Mouse (Mus musculus) cerebellum, adult 11-12 months (tissue): ENCODE measurements around the gene Alpk3.
A peak's percentile ranks its signal among the peaks of the same experiment; 100 is the strongest.

Experiments
- DNase-seq: peaks from one replicate; pipeline ENCODE4 v3.0.0; 2022

The Alpk3 gene

GRCm38 (mm10) chr7:81057471-81057870, at the start of gene Alpk3:
TSS of gene Alpk3 (plus strand) at chr7:81057600.
- no peak for DNase-seq

GRCm38 (mm10) chr7:81008285-81008684, 49.1 kb upstream of the Alpk3 start:
- no peak for DNase-seq

GRCm38 (mm10) chr7:81011576-81011975, 45.8 kb upstream of the Alpk3 start:
- DNase-seq: no peak

- DNase-seq: no peak
These were observed 37.1 kb upstream of the Alpk3 start for GRCm38 (mm10) chr7:81020307-81020706.

DNA sequence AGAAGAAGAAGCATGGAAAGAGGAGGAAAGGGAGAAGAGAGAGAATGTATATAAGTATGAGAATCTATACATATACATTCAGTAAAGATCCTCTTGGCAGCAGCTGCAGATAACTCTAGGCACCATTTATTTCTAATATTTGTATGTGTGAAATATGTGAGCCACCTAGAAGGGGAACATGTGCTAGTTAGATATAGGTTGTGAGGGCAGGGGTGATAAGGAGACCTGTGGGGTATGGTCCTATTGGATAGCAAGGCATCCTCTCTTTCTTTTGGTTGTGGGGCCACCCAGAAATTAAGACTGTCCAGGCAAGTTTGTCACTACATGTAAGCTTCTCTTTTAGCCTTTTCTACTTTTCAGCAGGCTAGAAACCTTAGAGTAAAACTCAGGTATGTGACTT, 34.7 kb upstream of the Alpk3 start:
- DNase-seq: no peak

GRCm38 (mm10) chr7:81024118-81024517, 33.3 kb upstream of the Alpk3 start:
- DNase-seq: peak; percentile 17

DNA sequence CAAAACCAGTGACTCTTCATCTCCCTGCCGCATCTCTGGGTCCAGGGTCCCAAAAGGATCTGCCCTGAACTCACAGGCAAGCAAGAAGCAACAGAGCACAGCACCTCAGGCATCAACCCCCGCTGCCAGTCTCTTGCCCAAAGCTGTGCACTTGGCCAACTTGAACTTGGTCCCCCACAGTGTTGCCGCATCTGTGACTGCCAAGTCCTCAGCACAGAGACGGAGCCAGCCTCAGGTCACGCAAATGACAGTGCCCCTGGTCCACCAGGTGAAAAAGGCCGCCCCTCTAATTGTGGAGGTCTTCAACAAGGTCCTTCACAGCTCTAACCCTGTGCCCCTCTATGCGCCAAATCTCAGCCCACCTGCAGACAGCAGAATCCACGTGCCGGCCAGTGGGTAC, 32.7 kb upstream of the Alpk3 start:
- DNase-seq: peak; percentile 62

GRCm38 (mm10) chr7:81025751-81026150, 31.6 kb upstream of the Alpk3 start:
- no peak for DNase-seq

GRCm38 (mm10) chr7:81039711-81040110, 17.7 kb upstream of the Alpk3 start:
- no peak for DNase-seq

DNA sequence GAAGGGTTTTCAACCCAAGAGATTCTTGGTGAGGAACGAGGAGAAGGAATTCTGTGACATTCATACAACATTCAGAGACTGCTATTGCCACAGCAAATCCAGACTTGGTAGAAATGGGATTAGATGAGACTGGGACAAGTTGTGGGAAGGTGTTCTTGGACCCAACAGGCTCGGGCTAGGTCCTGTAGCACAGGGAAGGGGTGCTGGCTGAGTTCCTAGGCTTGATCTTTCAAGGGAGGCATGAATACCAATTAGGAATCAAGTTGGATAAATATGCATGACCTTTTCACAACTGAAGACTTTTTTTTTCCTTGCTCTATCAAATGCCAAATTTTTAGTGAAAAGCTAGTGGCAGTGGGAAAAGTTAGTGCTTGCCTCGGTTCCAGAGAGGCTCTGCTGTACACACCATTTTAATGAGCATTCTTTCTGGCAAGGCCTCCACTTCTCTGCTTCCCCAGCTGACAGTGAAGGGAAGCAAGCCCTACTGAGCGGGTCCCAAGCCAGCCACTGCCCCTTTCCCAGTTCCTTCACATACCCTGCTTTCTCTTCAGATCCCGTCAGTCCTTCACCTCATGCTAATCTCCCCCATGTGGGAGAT, 14.3 kb upstream of the Alpk3 start:
- DNase-seq: no peak

DNA sequence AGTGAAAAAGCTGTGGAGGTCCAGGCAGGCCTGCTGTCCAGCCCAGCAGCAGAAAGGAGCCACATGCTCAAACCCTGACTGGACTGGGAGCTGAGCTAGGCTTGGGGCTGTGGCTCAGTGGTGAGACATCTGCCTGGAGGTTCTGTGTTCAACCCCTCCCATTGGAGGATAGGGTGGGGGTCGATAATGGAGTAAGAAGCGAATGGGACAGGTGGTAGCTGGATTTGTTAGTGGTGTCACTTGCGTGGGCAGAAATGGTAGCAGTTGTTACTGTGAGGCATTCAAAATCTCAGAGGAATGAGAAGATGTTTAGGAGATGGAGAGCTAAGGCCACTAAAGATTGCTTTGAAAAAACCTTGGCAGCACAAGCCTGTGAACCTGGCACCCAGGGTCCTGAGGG, 9.6 kb upstream of the Alpk3 start:
- DNase-seq: no peak

DNA sequence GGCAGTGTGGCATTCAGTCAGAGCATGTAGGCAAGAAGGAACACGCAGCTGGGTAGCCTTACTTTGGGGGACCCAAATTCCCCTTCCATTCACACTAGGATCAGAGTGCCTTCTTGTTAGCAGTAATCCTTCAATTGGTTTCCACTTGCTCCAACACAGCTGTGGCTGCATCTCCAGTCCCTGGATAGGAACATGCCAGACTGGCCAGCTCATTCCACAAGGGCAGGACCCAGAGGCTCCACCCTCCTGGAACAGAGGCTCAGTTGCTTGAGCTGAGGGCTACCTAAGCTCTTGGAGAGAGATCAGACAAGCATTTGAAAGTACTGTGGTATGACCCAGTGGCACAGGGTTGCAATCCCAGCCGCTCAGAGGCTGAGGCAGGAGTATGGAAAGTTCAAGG, 8.9 kb upstream of the Alpk3 start:
- no peak for DNase-seq

DNA sequence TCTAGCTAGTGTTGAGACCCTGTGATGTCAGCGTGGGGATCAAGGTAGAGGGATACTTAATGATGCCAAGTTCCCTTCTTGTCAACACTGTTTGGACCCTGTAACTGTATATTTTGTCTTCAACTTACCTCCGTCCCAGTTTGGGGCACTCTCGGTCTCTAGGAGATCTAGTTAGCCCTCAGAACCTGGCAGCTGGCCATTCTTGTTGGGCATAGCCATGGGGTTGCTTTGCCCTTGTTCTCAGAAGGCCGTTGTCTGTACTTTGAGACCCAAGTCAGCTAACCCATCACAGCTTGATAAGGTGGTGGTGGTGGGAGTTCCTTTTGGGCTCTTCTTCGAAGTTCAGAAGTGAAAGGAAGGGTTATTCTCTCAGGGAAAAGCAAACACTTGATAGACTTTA, 7.4 kb upstream of the Alpk3 start:
- DNase-seq: no peak

GRCm38 (mm10) chr7:81055709-81056370, 1.6 kb upstream of the Alpk3 start:
- no peak for DNase-seq

GRCm38 (mm10) chr7:81057901-81058711, 706 bp downstream of the Alpk3 start:
- no peak for DNase-seq

- no peak for DNase-seq
These were observed 1.3 kb downstream of the Alpk3 start for GRCm38 (mm10) chr7:81058712-81059154.

DNA sequence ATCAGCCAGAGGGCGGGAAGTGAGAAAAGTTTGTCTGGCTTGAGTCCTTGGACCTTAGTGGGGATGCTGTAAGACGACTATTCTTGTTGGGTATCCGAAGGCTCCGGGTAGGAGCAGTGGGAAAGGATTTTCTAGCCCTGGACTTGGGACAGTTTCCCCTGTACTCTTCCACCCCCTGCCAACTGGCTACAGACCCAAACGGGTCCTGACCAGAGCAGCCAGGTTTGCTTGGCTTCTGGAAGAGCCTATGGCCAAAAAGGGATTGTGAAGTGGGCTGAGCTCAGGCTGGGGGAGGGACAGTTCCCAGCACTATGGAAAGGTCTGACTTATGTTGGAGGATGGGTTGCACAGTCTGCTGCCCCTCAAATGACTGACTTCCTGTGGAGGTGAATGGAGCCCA, 2.0 kb downstream of the Alpk3 start:
- no peak for DNase-seq

GRCm38 (mm10) chr7:81060908-81061307, 3.5 kb downstream of the Alpk3 start:
- DNase-seq: no peak

DNA sequence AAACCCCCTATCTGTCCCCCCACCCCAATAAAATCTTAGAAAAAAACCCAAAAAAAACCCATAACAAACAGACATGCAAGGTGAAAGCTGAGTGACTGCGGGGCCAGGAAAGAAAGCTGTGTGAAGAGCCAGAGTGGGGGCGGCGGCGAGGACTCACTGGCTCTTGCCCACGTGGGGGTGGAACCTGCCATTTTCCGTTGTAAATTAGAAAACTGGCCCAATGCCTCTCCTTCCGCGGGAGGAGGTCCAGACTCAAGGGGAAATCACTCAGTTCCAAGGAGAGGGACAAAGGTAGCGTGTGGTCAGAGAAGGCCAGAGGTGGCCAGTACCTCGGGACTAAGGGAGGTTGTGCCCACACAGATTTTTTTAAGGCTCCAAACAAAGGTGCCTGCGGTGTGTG, 4.5 kb downstream of the Alpk3 start:
- DNase-seq: no peak

- DNase-seq: no peak
These were observed 5.9 kb downstream of the Alpk3 start for GRCm38 (mm10) chr7:81063332-81063731.

DNA sequence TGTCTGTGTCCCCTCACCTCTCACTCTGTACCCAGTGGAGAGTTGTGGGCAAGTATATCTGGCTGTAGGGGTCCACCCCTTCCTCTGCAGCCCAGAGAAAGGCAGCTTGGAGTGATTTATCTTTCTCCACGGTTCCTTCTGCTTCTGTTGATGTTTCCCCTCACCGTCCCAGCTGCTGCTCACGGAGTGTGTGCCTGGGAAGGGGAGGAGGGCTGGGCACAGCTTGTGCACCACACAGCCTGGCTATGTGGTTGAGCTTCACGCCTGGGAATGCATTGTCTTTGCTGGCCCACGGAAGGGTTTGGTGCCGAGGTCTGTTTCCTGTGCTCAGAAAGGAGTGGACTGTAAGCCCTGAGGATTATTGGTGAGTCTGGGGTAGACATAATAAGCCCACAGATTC, 9.3 kb downstream of the Alpk3 start:
- DNase-seq: no peak

GRCm38 (mm10) chr7:81072463-81072862, 15.1 kb downstream of the Alpk3 start:
- no peak for DNase-seq

DNA sequence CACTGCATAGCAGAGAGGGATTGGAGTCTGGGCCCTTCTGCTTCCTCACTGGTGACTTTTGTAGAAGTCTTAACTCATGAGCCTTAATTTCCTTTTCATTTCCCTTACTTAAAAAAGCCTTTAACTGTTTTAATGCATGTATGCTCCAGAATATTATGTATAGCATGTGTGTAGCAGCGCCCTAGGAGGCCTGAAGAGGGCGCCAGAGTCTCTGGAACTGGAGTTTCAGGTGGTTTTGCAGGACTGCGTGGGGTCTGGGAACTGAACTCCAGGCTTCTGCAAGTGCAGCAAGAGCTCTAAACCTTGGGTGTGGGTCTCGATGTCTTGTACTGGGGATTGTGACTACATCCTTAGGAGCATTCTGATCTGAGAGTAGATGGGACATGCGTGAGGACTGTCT, 15.9 kb downstream of the Alpk3 start:
- no peak for DNase-seq

GRCm38 (mm10) chr7:81074546-81074945, 17.1 kb downstream of the Alpk3 start:
- DNase-seq: no peak
